Mouse (Mus musculus): Measurements from ENCODE around the gene Zc3hav1. TPM values are rescaled to one million over a fixed set of nuclear protein-coding genes. Genes with fewer than 3 reads are reported as not detected.

Gene Zc3hav1
- polyA plus RNA-seq, 1 experiment from 2014 or later: 4.2 TPM

GRCm38 (mm10) chr6:38261877-38262276, 92.5 kb downstream of the Zc3hav1 start:
- ATAC-seq (ENCODE audit: low FRiP score, low TSS enrichment): no peak
- H3K27ac ChIP-seq (ENCODE audit: low read length): no peak overlapping the region
- no peaks in the 10 kb centered on the region for H3K27me3 ChIP-seq (ENCODE audit: insufficient read depth, low read length)
- no peaks in the 10 kb centered on the region for H3K4me1 ChIP-seq (ENCODE audit: insufficient read depth, low read length)
- H3K4me2 ChIP-seq (replicated peaks; ENCODE audit: low read depth, low read length): no peak overlapping the region
- H3K4me3 ChIP-seq (ENCODE audit: low read length): no peak overlapping the region
- no peaks in the 10 kb centered on the region for H3K9me3 ChIP-seq (ENCODE audit: low read length)
- 70% methylated on average over 4 of the region's 4 CpGs for WGBS
- no peak overlapping the region for H3K9ac ChIP-seq (replicated peaks; ENCODE audit: low read length)
- H3K36me3 ChIP-seq (ENCODE audit: insufficient read depth, low read length): no peaks in the 10 kb centered on the region

GRCm38 (mm10) chr6:38257506-38257905, 96.9 kb downstream of the Zc3hav1 start:
- Histone ChIP-seq H3K27ac (ENCODE audit: low read length) (no peak overlapping the region), H3K4me2 (replicated peaks; ENCODE audit: low read depth, low read length) (no peak overlapping the region), H3K9me3 (ENCODE audit: low read length) (no peaks in the 10 kb centered on the region), H3K36me3 (ENCODE audit: insufficient read depth, low read length) (no peaks in the 10 kb centered on the region), H3K9ac (replicated peaks; ENCODE audit: low read length) (no peak overlapping the region), H3K27me3 (ENCODE audit: insufficient read depth, low read length) (no peaks in the 10 kb centered on the region), H3K4me1 (ENCODE audit: insufficient read depth, low read length) (peaks cover 10% of the 10 kb centered on the region), H3K4me3 (ENCODE audit: low read length) (no peak overlapping the region)
- no peak for ATAC-seq (ENCODE audit: low FRiP score, low TSS enrichment)
- WGBS: 93% methylated on average over 8 of the region's 8 CpGs

GRCm38 (mm10) chr6:38256793-38257192, 97.6 kb downstream of the Zc3hav1 start:
- whole genome bisulfite sequencing: 94% methylated on average over 4 of the region's 4 CpGs
- no peak for ATAC-seq (ENCODE audit: low FRiP score, low TSS enrichment)

GRCm38 (mm10) chr6:38255794-38256193, 98.6 kb downstream of the Zc3hav1 start:
- WGBS: 62% methylated on average over 2 of the region's 2 CpGs
- no peak for ATAC-seq (ENCODE audit: low FRiP score, low TSS enrichment)
- H3K4me2 ChIP-seq (replicated peaks; ENCODE audit: low read depth, low read length): no peak overlapping the region
- H3K4me1 ChIP-seq (ENCODE audit: insufficient read depth, low read length): peaks cover 27% of the 10 kb centered on the region
- no peaks in the 10 kb centered on the region for H3K9me3 ChIP-seq (ENCODE audit: low read length)
- H3K36me3 ChIP-seq (ENCODE audit: insufficient read depth, low read length): no peaks in the 10 kb centered on the region
- H3K4me3 ChIP-seq (ENCODE audit: low read length): no peak overlapping the region
- no peak overlapping the region for H3K9ac ChIP-seq (replicated peaks; ENCODE audit: low read length)
- no peaks in the 10 kb centered on the region for H3K27me3 ChIP-seq (ENCODE audit: insufficient read depth, low read length)
- no peak overlapping the region for H3K27ac ChIP-seq (ENCODE audit: low read length)

More at GRCm38 (mm10) chr6:38256793-38257192, 97.6 kb downstream of the Zc3hav1 start:
- no peak overlapping the region for H3K4me2 ChIP-seq (replicated peaks; ENCODE audit: low read depth, low read length)
- H3K36me3 ChIP-seq (ENCODE audit: insufficient read depth, low read length): no peaks in the 10 kb centered on the region
- no peak overlapping the region for H3K4me3 ChIP-seq (ENCODE audit: low read length)
- H3K9ac ChIP-seq (replicated peaks; ENCODE audit: low read length): no peak overlapping the region
- no peak overlapping the region for H3K27ac ChIP-seq (ENCODE audit: low read length)
- no peaks in the 10 kb centered on the region for H3K9me3 ChIP-seq (ENCODE audit: low read length)
- peaks cover 17% of the 10 kb centered on the region for H3K4me1 ChIP-seq (ENCODE audit: insufficient read depth, low read length)
- no peaks in the 10 kb centered on the region for H3K27me3 ChIP-seq (ENCODE audit: insufficient read depth, low read length)

Other genes starting within 250 kb of the Zc3hav1 start
- 69.8 and 72.7 TPM in 2 replicates for gene Tmem213, start 245.3 kb downstream of the Zc3hav1 start, polyA plus RNA-seq (2015; fragmentation: Nextera tagmentation; extraction: Ambion mirVana)
- 21.8 and 28.9 TPM in 2 replicates for gene Atp6v0a4, start 230.0 kb downstream of the Zc3hav1 start, polyA plus RNA-seq (2015; fragmentation: Nextera tagmentation; extraction: Ambion mirVana)
- gene D630045J12Rik, start 100.6 kb downstream of the Zc3hav1 start, polyA plus RNA-seq (2015; fragmentation: Nextera tagmentation; extraction: Ambion mirVana): 5.7 and 7.2 TPM in 2 replicates
- gene Zc3hav1l, start 55.3 kb downstream of the Zc3hav1 start, polyA plus RNA-seq (2015; fragmentation: Nextera tagmentation; extraction: Ambion mirVana): 8.3 and 9.8 TPM in 2 replicates
- 7.9 and 9.8 TPM in 2 replicates for gene Ttc26, start 26.9 kb upstream of the Zc3hav1 start, polyA plus RNA-seq (2015; fragmentation: Nextera tagmentation; extraction: Ambion mirVana)
- gene Ubn2, start 79.3 kb upstream of the Zc3hav1 start, polyA plus RNA-seq (2015; fragmentation: Nextera tagmentation; extraction: Ambion mirVana): 11.5 and 12.3 TPM in 2 replicates
- 156 and 164 TPM in 2 replicates for gene Fmc1, start 178.9 kb upstream of the Zc3hav1 start, polyA plus RNA-seq (2015; fragmentation: Nextera tagmentation; extraction: Ambion mirVana)
- 28.6 and 39.6 TPM in 2 replicates for gene Luc7l2, start 196.7 kb upstream of the Zc3hav1 start, polyA plus RNA-seq (2015; fragmentation: Nextera tagmentation; extraction: Ambion mirVana)

All from kidney, embryonic 16.5 days (tissue).